Mouse (Mus musculus) heart, postnatal 4 days (tissue): Measurements from ENCODE around the gene Abhd15. TPM values are rescaled to one million over a fixed set of nuclear protein-coding genes. Genes with fewer than 3 reads are reported as not detected.

Experiments used
- DNase-seq: peaks from one replicate; pipeline ENCODE4 v3.0.0; 2021
- total RNA-seq, 2 experiments: library from RNA; stranded (reverse); gene quantifications; 2 replicates each; pipeline ENCODE4 v1.2.3; 2021

Gene Abhd15
- total RNA-seq, 2 experiments from 2014 or later, result 1.4 to 1.5 TPM

GRCm38 (mm10) chr11:77493512-77494343 is 21.2 kb upstream of the Abhd15 start, which contains the start of gene Git1:
Gene Git1, plus strand, starts transcription at chr11:77493562.
- DNase-seq, result peak; percentile 67

GRCm38 (mm10) chr11:77494344-77494676 is 20.6 kb upstream of the Abhd15 start:
- no peak for DNase-seq

DNA sequence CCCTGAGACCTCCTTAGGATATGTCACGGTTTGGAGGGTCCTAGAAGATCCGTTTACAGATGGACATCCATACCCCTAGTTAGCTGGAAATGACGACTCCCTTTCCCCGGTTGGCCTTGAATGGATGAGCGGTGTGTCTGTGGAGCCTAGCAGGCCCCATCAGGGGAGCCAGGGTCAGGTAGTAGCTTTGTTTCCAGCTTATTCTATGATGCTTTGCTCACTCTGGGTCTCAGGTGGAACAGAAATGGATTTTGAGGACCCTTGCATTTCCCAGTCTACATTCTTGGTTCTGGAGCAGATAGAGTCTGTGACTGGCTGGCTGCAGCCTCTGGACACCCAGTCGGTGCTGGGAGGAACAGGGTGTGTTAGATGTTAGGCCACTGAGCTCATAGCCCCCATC is 20.1 kb upstream of the Abhd15 start:
- no peak for DNase-seq

DNA sequence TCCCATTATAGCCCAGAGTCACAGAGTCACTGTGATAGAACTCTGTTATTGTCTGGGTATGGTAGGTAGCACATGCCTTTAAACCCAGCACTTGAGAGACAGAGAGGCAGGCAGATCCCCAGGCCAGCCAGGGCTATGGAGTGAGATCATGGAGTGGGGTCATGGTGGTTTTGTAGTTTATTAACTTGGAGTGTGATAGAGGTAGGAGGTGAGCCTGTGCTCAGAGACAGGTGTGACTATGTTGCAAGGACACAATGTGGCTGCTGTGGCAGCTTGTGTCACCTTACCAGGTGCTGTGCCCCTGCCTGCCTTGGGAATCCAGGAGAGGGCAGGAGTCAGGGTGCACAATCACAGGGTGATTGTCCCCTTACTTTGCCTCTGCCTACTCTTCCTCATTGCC is 19.4 kb upstream of the Abhd15 start:
- DNase-seq, result no peak

DNA sequence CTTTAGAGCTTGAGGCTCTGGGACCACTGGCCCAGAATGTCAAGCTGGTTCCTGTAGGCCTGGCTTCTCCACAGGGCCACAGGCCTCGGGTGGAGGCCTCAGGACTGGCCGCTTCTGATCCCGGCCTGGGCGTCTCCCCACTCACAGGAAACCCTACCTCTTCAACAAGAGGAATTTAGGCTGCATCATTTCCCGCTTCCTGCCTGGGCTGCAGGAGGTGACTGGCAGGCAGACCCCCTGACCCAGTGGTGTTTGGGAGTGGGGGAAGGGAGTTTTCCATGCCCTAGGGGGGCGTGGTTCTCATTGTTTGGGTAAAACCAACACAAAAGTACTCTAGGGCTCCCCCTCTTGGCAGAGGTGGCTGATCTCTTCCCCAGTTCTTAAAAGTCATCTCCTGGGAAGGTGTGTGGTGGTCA is 17.6 kb upstream of the Abhd15 start:
- DNase-seq, result peak; percentile 86

GRCm38 (mm10) chr11:77497851-77498250 is 17.1 kb upstream of the Abhd15 start:
- DNase-seq, result peak; percentile 58

DNA sequence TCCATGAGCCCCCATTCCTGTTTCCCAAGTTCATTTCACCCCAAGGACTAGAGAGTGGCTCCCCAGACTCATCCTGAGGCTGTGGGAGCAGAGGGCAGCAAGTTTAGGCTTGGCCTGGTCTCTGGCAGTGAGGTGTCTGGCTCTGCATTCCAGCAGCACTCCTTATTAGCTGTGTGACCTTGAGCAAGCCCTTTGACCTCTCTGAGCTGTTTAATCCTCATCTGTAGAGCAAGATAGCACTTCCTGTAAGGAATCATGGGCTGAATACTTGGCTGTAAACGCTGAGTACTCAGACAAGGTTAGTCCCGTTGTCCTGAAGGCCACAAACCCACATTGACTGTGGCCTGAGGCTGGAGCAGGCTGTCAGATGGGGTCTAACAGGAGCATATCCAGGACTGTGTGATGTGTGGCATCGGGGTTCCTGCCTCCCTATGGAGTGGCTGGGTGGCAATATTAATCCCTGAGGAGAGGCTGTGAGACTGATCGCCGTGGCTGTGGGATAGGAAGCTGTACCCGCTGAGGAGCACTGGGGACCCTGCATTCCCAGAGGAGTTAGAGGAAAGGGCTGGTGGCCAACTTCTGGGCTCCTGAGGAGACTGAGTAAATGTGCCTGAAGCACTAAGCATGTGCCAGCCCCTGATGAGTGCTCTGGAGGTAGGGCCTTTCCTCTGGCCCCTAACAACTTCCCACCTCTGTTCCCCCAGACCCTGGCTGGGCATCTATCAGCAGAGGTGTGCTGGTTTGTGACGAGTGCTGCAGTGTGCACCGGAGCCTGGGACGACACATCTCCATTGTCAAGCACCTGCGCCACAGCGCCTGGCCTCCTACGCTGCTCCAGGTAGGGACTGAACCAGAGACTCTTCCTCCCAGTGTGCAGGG is 16.4 kb upstream of the Abhd15 start:
- DNase-seq, result no peak

DNA sequence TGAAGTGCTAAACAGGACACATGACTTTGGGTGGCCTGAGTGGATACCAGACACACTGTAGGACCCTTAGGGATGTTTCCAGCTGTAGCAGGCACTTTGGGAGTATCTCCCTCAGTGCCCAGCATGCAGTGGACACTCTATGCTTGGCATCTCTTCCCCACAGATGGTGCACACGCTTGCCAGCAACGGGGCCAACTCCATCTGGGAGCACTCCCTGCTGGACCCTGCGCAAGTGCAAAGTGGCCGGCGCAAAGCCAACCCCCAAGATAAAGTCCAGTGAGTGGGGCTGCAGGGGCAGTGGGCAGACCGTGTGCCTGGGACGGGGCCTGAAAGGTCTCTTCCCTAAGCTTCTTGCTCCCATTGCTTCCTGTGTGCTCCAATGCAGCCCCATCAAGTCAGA is 15.6 kb upstream of the Abhd15 start:
- DNase-seq, result no peak

DNA sequence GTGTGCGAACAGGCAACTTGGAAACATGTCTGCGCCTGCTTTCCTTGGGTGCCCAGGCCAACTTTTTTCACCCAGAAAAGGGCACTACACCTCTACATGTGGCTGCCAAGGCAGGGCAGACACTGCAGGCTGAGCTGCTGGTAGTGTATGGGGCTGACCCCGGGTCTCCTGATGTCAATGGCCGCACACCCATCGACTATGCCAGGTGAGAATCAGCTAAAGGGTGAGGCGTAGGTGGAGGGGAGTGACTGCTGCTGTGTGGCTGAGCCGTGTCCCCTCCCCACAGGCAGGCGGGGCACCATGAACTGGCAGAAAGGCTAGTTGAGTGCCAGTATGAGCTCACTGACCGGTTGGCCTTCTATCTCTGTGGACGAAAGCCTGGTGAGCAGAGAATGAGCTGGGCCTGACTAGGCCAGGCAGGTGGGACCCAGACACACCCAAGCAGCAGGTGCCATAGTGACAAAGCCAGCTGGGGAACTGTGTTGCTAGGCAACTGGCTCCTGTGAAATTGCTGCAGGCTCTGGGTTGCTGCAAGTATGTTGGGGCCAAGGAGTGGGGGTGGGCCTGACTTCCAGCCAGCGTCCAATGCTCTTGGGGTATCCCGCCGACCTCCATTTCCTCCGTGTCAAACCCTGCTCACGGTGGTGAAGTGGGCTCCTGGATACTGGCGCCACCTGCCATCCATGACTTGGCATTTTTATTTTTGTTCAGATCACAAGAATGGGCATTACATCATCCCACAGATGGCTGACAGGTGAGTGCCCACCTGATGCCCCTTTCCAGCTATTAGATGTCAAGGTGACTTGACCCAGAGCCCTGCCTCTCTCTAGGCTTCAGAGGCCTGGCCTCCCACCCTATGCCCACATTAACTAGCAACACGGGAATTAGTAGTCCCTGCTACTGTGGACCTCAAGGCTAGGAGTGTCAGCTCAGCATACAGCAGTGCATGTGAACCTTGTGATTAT is 14.3 kb upstream of the Abhd15 start:
- no peak for DNase-seq

GRCm38 (mm10) chr11:77501392-77501791 is 13.5 kb upstream of the Abhd15 start:
- peak; percentile 84 for DNase-seq

- no peak for DNase-seq
Observed at GRCm38 (mm10) chr11:77501971-77502370, 12.9 kb upstream of the Abhd15 start.

- DNase-seq, result no peak
Observed at GRCm38 (mm10) chr11:77502481-77502880, 12.4 kb upstream of the Abhd15 start.

- peak; percentile 62 for DNase-seq
Observed at GRCm38 (mm10) chr11:77503511-77503910, 11.4 kb upstream of the Abhd15 start.

GRCm38 (mm10) chr11:77504377-77504776 is 10.5 kb upstream of the Abhd15 start:
- DNase-seq, result no peak

DNA sequence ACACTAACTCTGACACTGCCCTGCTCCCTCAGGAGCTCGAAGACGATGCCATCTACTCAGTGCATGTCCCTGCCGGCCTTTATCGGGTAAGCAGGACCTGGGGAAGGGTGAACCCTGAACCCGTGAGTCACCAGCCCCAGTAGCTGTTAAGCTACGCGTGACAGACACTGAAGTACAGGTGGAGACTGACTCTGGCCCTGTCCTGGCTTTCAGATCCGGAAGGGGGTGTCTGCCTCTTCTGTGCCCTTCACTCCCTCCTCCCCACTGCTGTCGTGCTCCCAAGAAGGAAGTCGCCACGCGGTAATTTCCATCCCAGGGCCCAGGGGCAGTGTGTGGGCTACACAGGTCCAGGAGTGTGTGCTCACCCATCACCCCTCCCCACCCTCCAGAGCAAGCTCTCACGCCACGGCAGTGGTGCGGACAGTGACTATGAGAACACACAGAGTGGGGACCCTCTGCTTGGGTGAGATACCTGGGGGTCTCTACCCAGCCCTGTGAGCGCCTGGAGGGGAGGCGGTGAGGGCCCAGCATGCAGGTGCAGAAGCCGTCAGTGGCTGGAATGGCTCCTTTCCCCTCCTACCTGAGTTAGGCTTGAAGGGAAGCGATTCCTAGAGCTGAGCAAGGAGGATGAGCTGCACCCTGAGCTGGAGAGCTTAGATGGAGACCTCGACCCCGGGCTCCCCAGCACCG is 9.5 kb upstream of the Abhd15 start:
- DNase-seq, result no peak

DNA sequence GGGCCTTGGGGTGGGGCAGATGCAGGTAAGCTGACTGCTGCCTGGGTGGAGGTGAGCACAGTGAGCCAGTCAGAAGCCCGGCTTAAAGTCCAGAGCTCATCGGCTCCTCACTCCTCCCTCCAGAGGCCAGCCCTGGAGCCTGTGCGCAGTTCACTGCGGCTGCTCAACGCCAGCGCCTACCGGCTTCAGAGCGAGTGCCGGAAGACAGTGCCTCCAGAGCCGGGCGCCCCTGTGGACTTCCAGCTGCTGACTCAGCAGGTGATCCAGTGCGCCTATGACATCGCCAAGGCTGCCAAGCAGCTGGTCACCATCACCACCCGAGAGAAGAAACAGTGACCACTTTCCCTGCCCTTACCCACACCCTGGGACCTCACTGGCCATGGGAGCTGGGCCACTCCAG is 8.6 kb upstream of the Abhd15 start:
- DNase-seq, result no peak

DNA sequence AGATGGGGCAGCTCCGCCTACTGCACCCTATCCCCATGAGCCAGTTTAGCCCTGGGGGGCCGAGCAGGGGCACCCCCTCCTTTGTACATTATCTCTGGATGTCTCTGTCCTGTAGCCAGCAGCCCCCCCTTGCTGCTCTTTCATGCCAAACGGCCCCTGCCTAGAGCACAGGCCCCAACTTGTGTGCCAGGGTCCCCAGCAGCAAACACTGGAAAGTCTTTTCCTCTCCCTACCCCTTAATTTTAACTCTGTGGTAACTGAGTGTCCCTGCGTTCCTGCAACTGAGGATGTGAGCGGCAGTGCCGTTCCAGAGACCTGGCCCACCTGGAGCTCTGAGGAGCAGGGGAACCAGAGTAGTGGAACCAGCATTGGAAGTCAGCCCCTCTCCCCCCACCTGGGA is 8.0 kb upstream of the Abhd15 start:
- DNase-seq, result no peak

GRCm38 (mm10) chr11:77507426-77507825 is 7.5 kb upstream of the Abhd15 start:
- no peak for DNase-seq

DNA sequence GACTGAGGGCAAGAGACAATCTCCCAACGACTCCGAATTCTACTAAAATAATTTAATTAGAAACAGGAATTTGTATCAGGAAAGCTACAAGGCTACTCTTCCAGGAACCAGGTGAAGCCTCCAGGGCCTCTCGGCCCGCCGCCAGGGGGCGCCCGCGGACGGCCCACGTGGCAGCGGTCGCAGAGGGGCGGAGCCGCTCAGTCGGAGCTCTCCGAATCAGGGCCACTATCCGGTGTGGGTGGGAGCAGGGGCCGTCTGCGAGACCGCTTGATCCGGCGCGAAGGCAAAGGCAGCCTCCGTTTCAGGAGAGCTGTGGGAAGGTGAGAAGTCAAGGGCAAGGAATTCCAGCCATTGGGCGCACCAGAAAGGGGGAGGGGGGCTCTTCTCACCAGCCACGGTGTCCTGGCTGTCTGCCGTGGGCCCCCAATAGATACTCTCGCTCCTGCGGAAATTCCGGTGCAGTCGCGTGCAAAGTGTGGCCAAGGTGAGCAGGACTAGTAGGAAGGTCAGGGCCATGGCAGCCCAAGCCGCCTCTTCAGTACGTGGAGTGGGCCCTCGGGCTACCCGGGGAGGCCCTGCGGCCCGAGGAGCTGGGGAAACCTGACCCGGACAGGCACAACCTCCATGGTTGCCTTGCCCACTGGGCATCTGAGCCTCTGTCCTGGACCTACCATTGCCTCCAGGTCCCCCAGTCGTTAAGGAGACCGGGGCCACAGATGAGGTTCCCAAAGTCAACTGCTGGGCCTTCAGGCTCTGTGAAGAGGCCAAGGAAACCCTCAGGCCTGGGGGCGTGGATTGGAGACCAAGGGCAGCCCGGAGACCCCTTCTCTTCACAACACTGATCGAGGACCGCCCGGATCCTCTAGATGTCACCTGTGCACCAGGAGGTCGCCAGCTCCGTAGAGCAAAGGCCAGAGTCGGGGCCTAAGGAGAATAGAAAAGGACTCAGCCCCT is 6.6 kb upstream of the Abhd15 start:
- DNase-seq, result peak; percentile 93

- DNase-seq, result no peak
Observed at GRCm38 (mm10) chr11:77511336-77511735, 3.6 kb upstream of the Abhd15 start.
